1 mouse cellular context compared by ENCODE assay signal in genomic region chr1:36368969-36369645, GRCm38 (mm10).
TF ChIP-seq lines count a peak whose summit lies in the region.

Gene Kansl3, minus strand, starts transcription at chr1:36369181.

TF ChIP-seq in CH12.LX, 34 proteins besides CTCF, POLR2A, EP300 and RAD21 (continued from another document):
- TF ChIP-seq TCF12 (IDR thresholded peaks at IDR 0.05; ENCODE audit: low read depth, low read length) (peak; percentile 67), TBP (conservative IDR thresholded peaks at IDR 0.05; ENCODE audit: low read depth, low read length) (0 out of 2 replicates have a peak, but pooled peaks have one; percentile 10), BHLHE40 (IDR thresholded peaks at IDR 0.05; ENCODE audit: low read depth, low read length) (no peak)
TF ChIP-seq in CH12.LX: peak in this region for 11.
